Mouse (Mus musculus) left cerebral cortex, postnatal 10 days (tissue): ENCODE measurements at regions not wholly inside any gene's neighbourhood (a gene's known extent, or its start where the extent isn't known, plus 50 kb on each side); places are given as distances from the start of the nearest gene placed in this dataset.
"Not testable (repeated sequence)": the region's sequence is repeated elsewhere in the genome, so short reads cannot be mapped to it uniquely, and the experiment has no call there.

Experiments
- DNase-seq, 2 experiments: peaks; one replicate each; pipeline ENCODE4 v3.0.0; 2021 to 2022; ENCODE audit warnings: low spot score in 2 of 2, mixed read lengths in 1 of 2; ENCODE audit errors: extremely low spot score in 1 of 2
- intact Hi-C: fragments of 180-260 bp; cut with DNase I; formaldehyde crosslinking; loops from one replicate; pipeline ENCODE4 v1.15.1; 2025

DNA sequence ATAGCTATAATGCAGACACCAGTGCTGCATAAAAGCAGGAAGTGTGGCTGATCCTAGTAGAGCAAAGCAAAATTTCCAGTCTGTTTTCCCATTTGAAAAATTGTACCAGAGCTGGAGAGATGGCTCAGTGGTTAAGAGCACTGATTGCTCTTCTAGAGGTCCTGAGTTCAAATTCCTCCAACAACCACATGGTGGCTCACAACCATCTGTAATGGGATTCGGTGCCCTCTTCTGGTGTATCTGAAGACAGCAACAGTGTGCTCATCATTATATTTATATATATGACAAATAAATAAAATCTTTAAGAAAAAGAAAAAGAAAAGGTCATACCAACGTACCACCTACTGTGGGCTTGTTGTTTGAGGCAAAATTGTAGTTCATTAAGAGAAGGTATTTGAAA lies 144.1 kb upstream of the Rxfp2 start:
- no peak for DNase-seq
- intact Hi-C loops = no loop called here

- intact Hi-C loops, DNase-seq: not testable (repeated sequence)
Measured at GRCm38 (mm10) chr5:149892453-149892852, 126.0 kb upstream of the Rxfp2 start.

- no peak for DNase-seq
- intact Hi-C loops = no loop called here
Measured at GRCm38 (mm10) chr5:149906927-149907326, 111.5 kb upstream of the Rxfp2 start.

DNA sequence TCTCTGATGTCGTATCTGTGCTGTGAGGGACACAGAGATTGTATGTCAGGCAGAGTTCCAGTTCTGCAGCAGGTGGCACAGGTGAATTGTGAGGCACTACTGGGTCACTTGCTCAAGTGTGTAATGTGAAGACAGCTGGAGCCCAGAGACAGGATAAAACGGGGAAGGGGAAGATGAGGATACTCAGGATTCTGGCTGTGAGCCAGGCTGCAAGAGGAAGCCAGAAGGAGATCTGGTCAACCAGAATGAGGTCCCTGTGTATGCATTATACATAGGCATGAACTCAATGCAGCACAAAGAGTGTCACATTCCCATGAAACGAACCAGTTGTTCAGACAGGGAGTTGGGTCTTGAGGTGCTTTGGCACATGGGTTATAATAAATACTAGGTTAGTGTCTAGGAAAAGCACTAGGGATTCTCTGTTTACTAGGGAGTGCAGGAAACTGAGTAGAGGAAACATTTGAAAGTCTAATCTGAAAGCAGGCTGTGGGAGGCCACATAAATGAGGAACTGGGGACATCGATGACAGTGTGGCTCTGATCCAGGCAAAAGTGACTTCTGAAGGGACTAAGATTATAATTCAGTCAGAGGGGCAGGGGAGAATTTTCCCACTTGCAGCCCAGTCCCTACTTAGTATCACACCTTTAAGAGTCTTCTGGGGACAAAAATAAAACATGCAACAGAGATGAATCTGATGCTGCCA lies 109.9 kb upstream of the Rxfp2 start:
- peak in 1 of 2 experiments; percentile 37 for DNase-seq
- intact Hi-C loops = no loop called here

GRCm38 (mm10) chr5:149909108-149909739 lies 109.3 kb upstream of the Rxfp2 start:
- DNase-seq = peak in 1 of 2 experiments; percentile 23
- intact Hi-C loops = no loop called here

DNA sequence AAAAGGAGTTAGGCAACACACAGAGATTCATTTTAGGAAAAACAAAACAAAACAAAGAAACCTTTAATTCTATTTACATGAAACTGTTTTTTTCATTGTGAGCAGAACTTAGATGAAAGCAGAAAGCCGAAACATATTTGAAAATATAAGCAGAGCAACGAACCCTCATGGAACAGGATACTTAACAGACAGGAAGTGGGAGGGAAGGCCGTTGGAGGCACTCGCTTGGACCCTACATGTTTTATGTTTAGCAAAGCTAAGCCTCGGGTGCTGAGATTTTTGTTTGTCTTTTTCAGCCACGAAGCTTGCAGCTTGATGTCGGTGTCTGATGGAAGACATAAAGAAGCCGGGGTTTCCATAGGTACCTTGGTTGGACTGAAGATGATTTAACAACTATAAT lies 108.5 kb upstream of the Rxfp2 start:
- intact Hi-C loops = no loop called here

DNA sequence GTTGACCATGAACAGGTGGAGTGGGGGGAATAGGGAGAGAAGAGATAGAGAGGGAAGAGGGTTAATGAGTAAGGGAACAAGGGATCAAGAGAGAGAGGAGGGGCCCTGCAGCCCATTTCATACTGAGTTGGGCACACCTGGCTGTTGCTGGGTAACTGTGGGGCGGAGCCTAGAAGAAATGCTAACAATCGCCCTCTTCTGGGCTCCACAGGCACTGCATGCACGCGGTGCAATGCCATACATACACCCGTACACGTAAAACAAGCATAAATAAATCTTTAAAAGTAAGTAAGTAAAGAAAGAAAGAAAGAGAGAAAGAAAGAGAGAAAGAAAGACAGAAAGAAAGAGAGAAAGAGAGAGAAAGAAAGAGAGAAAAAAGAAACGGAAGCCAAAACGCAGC lies 106.5 kb upstream of the Rxfp2 start:
- intact Hi-C loops = no loop called here
- DNase-seq = no peak

More for the DNA sequence above, 108.5 kb upstream of the Rxfp2 start:
- DNase-seq = peak in 1 of 2 experiments; percentile 20

- intact Hi-C loops = no loop called here
Measured at GRCm38 (mm10) chr5:149915761-149916160, 102.7 kb upstream of the Rxfp2 start.

DNA sequence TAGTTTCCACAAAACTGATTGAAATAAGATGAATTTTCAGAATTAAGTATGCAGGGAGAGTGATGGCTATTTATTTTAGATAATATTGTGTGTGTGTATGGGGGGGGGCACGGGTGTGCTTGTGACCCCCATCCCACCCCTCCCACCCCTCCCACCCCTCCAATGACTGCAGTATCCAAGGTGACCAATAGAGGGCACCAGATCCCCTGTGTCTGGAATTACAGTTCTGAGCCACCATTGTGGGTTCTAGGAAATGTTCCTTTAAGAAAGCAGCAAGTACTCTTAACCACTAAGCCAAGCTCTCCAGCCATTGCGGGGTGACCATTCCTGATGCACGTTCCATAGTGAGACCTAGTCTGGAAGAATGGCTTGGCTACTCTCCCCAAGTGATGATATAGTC lies 101.1 kb upstream of the Rxfp2 start:
- DNase-seq = no peak
- intact Hi-C loops = no loop called here

More at GRCm38 (mm10) chr5:149915761-149916160, 102.7 kb upstream of the Rxfp2 start:
- no peak for DNase-seq

DNA sequence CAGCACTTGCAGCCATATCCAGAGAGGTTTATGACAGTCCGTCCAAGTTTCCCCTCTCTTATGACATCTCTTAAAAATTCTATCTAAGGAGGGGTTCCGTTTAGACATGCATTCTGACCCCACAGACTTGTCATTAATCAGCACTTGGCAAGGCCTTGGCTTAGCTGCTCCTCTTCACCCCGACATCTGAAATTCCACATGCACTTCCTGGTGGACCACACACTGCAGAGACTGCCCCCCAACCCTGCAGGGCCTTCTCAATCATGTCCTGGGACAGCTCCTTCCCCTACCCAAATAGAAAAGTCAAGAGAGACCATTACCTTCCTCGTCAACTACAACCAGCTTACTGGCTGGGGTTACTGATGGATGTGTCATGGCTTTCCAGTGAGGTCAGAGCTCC lies 99.4 kb upstream of the Rxfp2 start:
- DNase-seq = no peak
- intact Hi-C loops = no loop called here

DNA sequence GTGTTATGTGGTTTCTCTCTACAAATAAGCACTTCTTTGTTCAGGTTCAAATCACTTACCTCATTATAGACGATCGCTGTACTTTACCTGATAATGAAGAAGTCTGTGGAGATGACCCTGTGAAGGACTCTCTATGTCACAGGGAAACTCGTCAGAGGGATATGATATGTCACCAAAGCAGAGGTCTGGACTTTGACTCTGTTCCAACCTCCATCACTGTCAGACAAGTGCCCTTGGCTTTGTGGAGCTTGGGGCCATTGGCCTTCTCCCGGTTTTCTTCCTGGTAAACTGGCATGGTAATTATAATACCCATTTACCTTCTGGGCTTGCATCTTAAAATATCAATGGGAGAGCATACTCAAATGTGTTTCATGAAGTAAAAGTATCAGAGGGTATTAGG lies 98.1 kb upstream of the Rxfp2 start:
- DNase-seq = no peak
- intact Hi-C loops = no loop called here

DNA sequence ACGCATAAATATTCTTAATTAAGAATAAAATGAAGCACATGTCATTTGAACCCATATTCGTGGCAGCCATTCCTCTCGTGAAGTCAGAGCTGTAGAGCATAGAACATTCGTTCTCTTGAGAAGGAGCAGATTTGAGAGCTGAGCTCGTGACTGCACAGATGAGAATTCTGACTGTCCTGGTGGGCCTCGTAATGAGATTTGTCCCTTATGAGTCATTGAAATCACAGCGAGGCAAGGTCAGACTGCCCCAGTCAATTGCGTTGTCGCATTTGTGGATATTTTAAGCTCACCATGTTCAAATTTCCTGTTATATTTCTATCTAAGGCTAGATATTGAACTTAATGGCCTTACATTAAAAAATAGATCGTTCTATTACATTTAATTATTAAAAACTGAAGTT lies 94.0 kb upstream of the Rxfp2 start:
- intact Hi-C loops = no loop called here
- no peak for DNase-seq

- peak in 1 of 2 experiments; percentile 44 for DNase-seq
- intact Hi-C loops = no loop called here
Measured at GRCm38 (mm10) chr5:149926786-149927185, 91.7 kb upstream of the Rxfp2 start.

- intact Hi-C loops = no loop called here
- DNase-seq = no peak
Measured at GRCm38 (mm10) chr5:149931574-149932161, 86.8 kb upstream of the Rxfp2 start.

- no peak for DNase-seq
- intact Hi-C loops = no loop called here
Measured at GRCm38 (mm10) chr5:149932220-149932619, 86.3 kb upstream of the Rxfp2 start.

- intact Hi-C loops = no loop called here
- DNase-seq = no peak
Measured at GRCm38 (mm10) chr5:149945651-149946050, 72.8 kb upstream of the Rxfp2 start.

DNA sequence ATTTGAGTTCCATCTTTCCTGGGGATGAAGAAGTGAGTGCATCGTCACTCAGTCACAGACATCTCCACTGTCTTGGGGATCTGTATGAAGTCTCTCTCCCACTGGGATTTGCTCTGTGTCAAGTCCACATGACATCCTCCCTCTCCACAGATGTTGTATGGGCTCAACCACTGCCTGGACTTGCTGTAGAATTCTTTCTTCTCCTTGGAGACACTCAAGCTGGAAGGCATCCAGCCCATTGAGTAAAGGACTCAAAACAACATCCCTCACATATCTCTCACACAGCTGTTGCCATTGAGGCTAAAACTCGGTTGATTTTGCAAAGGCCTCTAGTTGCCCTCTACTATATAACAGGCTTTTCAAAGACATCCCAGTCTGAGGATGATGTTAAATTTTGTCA lies 71.0 kb upstream of the Rxfp2 start:
- intact Hi-C loops = no loop called here
- DNase-seq = no peak

GRCm38 (mm10) chr5:149956931-149957330 lies 61.5 kb upstream of the Rxfp2 start:
- intact Hi-C loops = no loop called here
- DNase-seq = no peak

GRCm38 (mm10) chr5:149961178-149961577 lies 57.3 kb upstream of the Rxfp2 start:
- intact Hi-C loops = no loop called here
- DNase-seq = no peak

DNA sequence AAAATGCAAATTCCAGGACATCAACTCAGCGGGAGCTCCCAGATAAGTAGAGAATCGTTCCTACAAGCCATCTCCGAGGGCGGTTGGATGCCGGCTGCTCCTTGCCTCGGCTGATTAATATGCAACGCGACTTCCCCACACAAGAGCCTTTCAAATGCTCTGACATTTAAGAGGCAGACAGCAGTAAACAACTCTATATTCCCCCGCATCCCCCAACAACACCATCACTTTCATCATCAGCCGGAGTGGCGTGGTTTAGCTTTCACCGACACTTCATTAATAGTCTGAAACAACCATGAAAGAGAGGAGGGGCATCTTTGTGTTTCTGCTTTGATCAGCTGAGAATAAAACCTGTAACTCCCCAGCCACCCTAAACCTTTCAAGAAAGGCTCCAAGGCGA lies 53.7 kb upstream of the Rxfp2 start:
- peak in 1 of 2 experiments; percentile 28 for DNase-seq
- intact Hi-C loops = no loop called here
